Mouse (Mus musculus) myocyte (in vitro differentiated cells): ENCODE measurements at regions not wholly inside any gene's neighbourhood (a gene's known extent, or its start where the extent isn't known, plus 50 kb on each side); places are given as distances from the start of the nearest gene placed in this dataset.

ENCODE experiments used
- CEBPB ChIP-seq: IDR thresholded peaks from 2 replicates; pipeline ENCODE4 v1.6.1; 2011; ENCODE audit warnings: mild to moderate bottlenecking, moderate library complexity; ENCODE audit not compliant: poor library complexity, insufficient read depth, severe bottlenecking
- E2F4 ChIP-seq: IDR thresholded peaks from one replicate; pipeline ENCODE4 v1.6.1; 2011; ENCODE audit warnings: mild to moderate bottlenecking, control low read depth, moderate library complexity; ENCODE audit not compliant: insufficient read depth
- MAX ChIP-seq: IDR thresholded peaks from one replicate; pipeline ENCODE4 v1.6.1; 2011; ENCODE audit warnings: low read depth, mild to moderate bottlenecking, control low read depth
- MYOD1 ChIP-seq, 3 experiments: IDR thresholded peaks; one replicate each; pipeline ENCODE4 v1.6.1; 2011; ENCODE audit warnings: control low read depth in 2 of 3, low read depth in 2 of 3, mild to moderate bottlenecking in 2 of 3, moderate library complexity in 1 of 3; ENCODE audit not compliant: insufficient read length in 2 of 3, control insufficient read depth in 1 of 3
- MYOG ChIP-seq, 3 experiments: IDR thresholded peaks; one replicate each; pipeline ENCODE4 v1.6.1; 2011; ENCODE audit warnings: control low read depth in 2 of 3, low read depth in 2 of 3, mild to moderate bottlenecking in 2 of 3; ENCODE audit not compliant: insufficient read length in 2 of 3, control insufficient read depth in 1 of 3, insufficient read depth in 1 of 3
- POLR2A ChIP-seq: IDR thresholded peaks from one replicate; pipeline ENCODE4 v1.6.1; 2011; ENCODE audit warnings: low read depth, mild to moderate bottlenecking, control low read depth, moderate library complexity; ENCODE audit not compliant: insufficient read length
- SRF ChIP-seq: IDR thresholded peaks from one replicate; pipeline ENCODE4 v1.6.1; 2011; ENCODE audit warnings: low read depth; ENCODE audit not compliant: control insufficient read depth, insufficient read length
- TCF12 ChIP-seq: IDR thresholded peaks from one replicate; pipeline ENCODE4 v1.6.1; 2011; ENCODE audit warnings: mild to moderate bottlenecking, control low read depth; ENCODE audit not compliant: poor library complexity, insufficient read depth, severe bottlenecking
- TCF3 ChIP-seq: IDR thresholded peaks from one replicate; pipeline ENCODE4 v1.6.1; 2011; ENCODE audit warnings: low read depth, control low read depth; ENCODE audit not compliant: insufficient read length
- USF1 ChIP-seq: IDR thresholded peaks from one replicate; pipeline ENCODE4 v1.6.1; 2011; ENCODE audit warnings: low read depth, mild to moderate bottlenecking, control low read depth, moderate library complexity

DNA sequence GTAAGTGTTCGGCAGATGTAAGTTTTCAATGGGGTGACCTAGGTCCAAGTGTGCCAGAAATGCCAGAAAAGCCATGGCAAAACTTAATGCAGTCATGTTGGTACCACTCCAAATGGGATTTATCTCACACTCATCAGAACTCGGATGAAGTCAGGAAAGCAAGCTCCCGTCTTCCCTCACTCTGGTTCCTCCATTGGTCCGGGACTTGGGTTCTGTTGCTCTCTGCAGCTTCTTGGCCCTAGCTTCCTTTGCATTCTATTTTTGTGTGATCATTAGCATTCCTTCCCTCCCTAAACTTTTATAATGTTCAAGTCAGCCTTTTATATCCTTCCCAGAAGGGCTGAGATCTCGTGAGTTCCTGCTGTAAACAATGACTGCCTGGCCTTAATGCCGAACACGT, 85.9 kb upstream of the Twist2 start:
- TF ChIP-seq E2F4 (no peak), SRF (no peak), MYOD1 (IDR thresholded peaks at IDR 0.05; ENCODE audit: control insufficient read depth in 1 of 3, insufficient read length in 2 of 3, low read depth in 2 of 3) (no peak), MAX (no peak), POLR2A (no peak), CEBPB (no peak), TCF12 (no peak), MYOG (IDR thresholded peaks at IDR 0.05; ENCODE audit: control insufficient read depth in 1 of 3, insufficient read depth in 1 of 3, insufficient read length in 2 of 3, low read depth in 2 of 3) (no peak), TCF3 (no peak), USF1 (no peak)
